Mouse (Mus musculus) thymus, adult 2 months (tissue): ENCODE data around the gene Nbl1.

ENCODE experiments used
- CTCF ChIP-seq: fragments of 200-500 bp; IDR thresholded peaks from 2 replicates; pipeline ENCODE4 v1.5.1; 2012; ENCODE audit warnings: mild to moderate bottlenecking, control low read depth, low read length, moderate library complexity, borderline replicate concordance; ENCODE audit not compliant: control insufficient read depth, poor library complexity, insufficient read depth; ENCODE audit errors: extremely low read depth
- POLR2A ChIP-seq: fragments of 200-500 bp; IDR thresholded peaks from 2 replicates; pipeline ENCODE4 v1.6.1; 2012; ENCODE audit warnings: mild to moderate bottlenecking, low read length, control low read depth, moderate library complexity; ENCODE audit not compliant: control insufficient read depth, poor library complexity, insufficient read depth; ENCODE audit errors: extremely low read depth

DNA sequence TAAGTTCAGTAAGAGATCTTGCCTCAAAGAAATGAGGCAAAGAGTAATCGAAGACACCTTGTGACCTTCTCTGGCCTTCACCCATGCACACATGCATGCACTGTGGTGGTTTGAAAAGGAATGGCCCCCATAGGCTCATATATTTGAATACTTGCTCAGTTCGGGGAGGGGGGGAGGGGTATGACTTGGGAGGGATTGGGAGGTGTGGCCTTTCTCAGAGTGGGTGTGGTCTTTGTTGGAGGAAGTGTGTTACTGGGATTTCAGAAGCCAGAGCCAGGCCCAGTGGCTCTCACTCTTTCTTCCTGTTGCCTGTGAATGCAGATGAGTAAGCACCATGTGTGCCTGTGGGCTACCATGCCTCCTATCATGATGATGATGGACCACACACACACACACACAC is 43.2 kb upstream of the Nbl1 start:
- TF ChIP-seq CTCF (no peak), POLR2A (no peak)
